Mouse (Mus musculus) midbrain, embryonic 14.5 days (tissue): ENCODE data around the gene Agmo. TPM values are rescaled to one million over a fixed set of nuclear protein-coding genes. Genes with fewer than 3 reads are reported as not detected.

ENCODE experiments used
- ATAC-seq: fragments of 200-750 bp; cut with Nextera tagmentation; 2 replicates; pipeline ENCODE4 v1.8.0; 2017; ENCODE audit warnings: moderate number of reproducible peaks, moderate library complexity; ENCODE audit not compliant: low FRiP score, low TSS enrichment
- DNase-seq: peaks from one replicate; pipeline ENCODE4 v3.0.0-alpha.2; 2015
- H3K27ac ChIP-seq: fragments of 300-500 bp; sonication (generic); replicated peaks from 2 replicates; pipeline ENCODE4 v1.5.1; 2014; ENCODE audit warnings: mild to moderate bottlenecking, low read depth, low read length, moderate library complexity
- H3K27me3 ChIP-seq: fragments of 300-500 bp; sonication (generic); 2 replicates; pipeline ENCODE4 v1.6.1; 2014; ENCODE audit warnings: low read length, control low read depth, mixed read lengths; ENCODE audit not compliant: control insufficient read depth, insufficient read depth
- H3K36me3 ChIP-seq: fragments of 300-500 bp; sonication (generic); 2 replicates; pipeline ENCODE4 v1.6.1; 2014; ENCODE audit warnings: low read length, control low read depth; ENCODE audit not compliant: control insufficient read depth, insufficient read depth
- H3K4me1 ChIP-seq: fragments of 300-500 bp; sonication (generic); 2 replicates; pipeline ENCODE4 v1.6.1; 2014; ENCODE audit warnings: mild to moderate bottlenecking, antibody characterized with exemption, low read length, control low read depth; ENCODE audit not compliant: control insufficient read depth, insufficient read depth
- H3K4me2 ChIP-seq: fragments of 300-500 bp; sonication (generic); 2 replicates; pipeline ENCODE4 v1.6.1; 2014; ENCODE audit warnings: mild to moderate bottlenecking, low read length, moderate library complexity
- H3K4me3 ChIP-seq: fragments of 300-500 bp; sonication (generic); replicated peaks from 2 replicates; pipeline ENCODE4 v1.5.1; 2014; ENCODE audit warnings: low read depth, low read length
- H3K9ac ChIP-seq: fragments of 300-500 bp; sonication (generic); replicated peaks from 2 replicates; pipeline ENCODE4 v1.6.1; 2014; ENCODE audit warnings: mild to moderate bottlenecking, low read length, moderate library complexity
- H3K9me3 ChIP-seq: fragments of 300-500 bp; sonication (generic); 2 replicates; pipeline ENCODE4 v1.6.1; 2016; ENCODE audit warnings: low read length, control low read depth, mixed read lengths; ENCODE audit not compliant: control insufficient read depth
- WGBS: fragments of 180-500 bp; shearing (Covaris S2); extraction: QIAGEN DNeasy Blood & Tissue Kit; methylation state at CpG from one replicate; pipeline ENCODE4 v1.1.7; 2014; 5-methylcytosine and 5-hydroxymethylcytosine counted together
- polyA plus RNA-seq: library from polyadenylated mRNA; unstranded; fragments of >200 nt; fragmentation: Nextera tagmentation; extraction: Ambion mirVana; gene quantifications from 2 replicates; pipeline ENCODE4 v1.2.1, GENCODE M21; 2014

Agmo gene
- polyA plus RNA-seq, 1 experiment from 2014 or later = 0.47 TPM

DNA sequence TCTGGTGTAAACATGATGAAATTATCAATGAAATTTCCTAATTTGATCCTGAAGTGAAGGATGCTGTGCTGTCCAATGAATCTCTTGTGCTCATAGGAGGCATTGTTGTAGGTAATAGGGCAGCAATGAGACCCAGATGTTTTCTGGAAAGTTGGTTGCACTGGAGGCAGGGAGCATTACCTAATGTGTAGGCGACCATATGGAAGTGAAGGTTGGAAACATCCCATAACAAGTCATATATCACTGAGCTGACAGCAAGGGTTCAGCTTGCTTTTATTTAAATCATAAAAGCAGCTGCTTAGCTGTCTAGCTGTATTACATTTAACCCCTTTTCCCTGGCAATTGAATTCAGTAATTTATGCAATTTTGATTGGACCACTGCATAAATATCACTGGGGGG, 299.6 kb downstream of the Agmo start:
- WGBS = 80% methylated on average over 1 of the region's 1 CpGs
- Histone ChIP-seq H3K36me3 (no peaks in the 10 kb centered on the region), H3K4me3 (no peak overlapping the region), H3K4me1 (no peaks in the 10 kb centered on the region), H3K27me3 (no peaks in the 10 kb centered on the region), H3K9ac (no peak overlapping the region), H3K9me3 (no peaks in the 10 kb centered on the region), H3K27ac (no peak overlapping the region), H3K4me2 (no peak overlapping the region)
- ATAC-seq (no peak; the same call in 1 of the 2 replicates), DNase-seq (no peak)

- ATAC-seq = no peak
These were observed 316.8 kb downstream of the Agmo start for GRCm38 (mm10) chr12:37558284-37558683.

GRCm38 (mm10) chr12:37565882-37566596, 324.6 kb downstream of the Agmo start:
- 83% methylated on average over 5 of the region's 5 CpGs for WGBS
- H3K9ac ChIP-seq = no peak overlapping the region
- H3K4me2 ChIP-seq = no peak overlapping the region
- no peaks in the 10 kb centered on the region for H3K36me3 ChIP-seq
- ATAC-seq (no peak), DNase-seq (no peak)
- no peaks in the 10 kb centered on the region for H3K4me1 ChIP-seq
- no peak overlapping the region for H3K27ac ChIP-seq
- H3K4me3 ChIP-seq = no peak overlapping the region
- no peaks in the 10 kb centered on the region for H3K27me3 ChIP-seq
- H3K9me3 ChIP-seq = no peaks in the 10 kb centered on the region

More at GRCm38 (mm10) chr12:37558284-37558683, 316.8 kb downstream of the Agmo start:
- no peak overlapping the region for H3K9ac ChIP-seq
- H3K4me3 ChIP-seq = no peak overlapping the region
- H3K4me1 ChIP-seq = no peaks in the 10 kb centered on the region
- no peak overlapping the region for H3K27ac ChIP-seq
- no peak for DNase-seq
- H3K9me3 ChIP-seq = no peaks in the 10 kb centered on the region
- no peaks in the 10 kb centered on the region for H3K27me3 ChIP-seq
- WGBS = 61% methylated on average over 1 of the region's 1 CpGs
- H3K4me2 ChIP-seq = no peak overlapping the region
- no peaks in the 10 kb centered on the region for H3K36me3 ChIP-seq

- no peak overlapping the region for H3K4me3 ChIP-seq
- WGBS = 79% methylated on average over 3 of the region's 3 CpGs
- no peaks in the 10 kb centered on the region for H3K4me1 ChIP-seq
- no peak overlapping the region for H3K9ac ChIP-seq
- DNase-seq (no peak), ATAC-seq (no peak)
- H3K9me3 ChIP-seq = no peaks in the 10 kb centered on the region
- no peaks in the 10 kb centered on the region for H3K27me3 ChIP-seq
- H3K36me3 ChIP-seq = no peaks in the 10 kb centered on the region
- H3K27ac ChIP-seq = no peak overlapping the region
- H3K4me2 ChIP-seq = no peak overlapping the region
These were observed 330.5 kb downstream of the Agmo start for GRCm38 (mm10) chr12:37571922-37572321.

DNA sequence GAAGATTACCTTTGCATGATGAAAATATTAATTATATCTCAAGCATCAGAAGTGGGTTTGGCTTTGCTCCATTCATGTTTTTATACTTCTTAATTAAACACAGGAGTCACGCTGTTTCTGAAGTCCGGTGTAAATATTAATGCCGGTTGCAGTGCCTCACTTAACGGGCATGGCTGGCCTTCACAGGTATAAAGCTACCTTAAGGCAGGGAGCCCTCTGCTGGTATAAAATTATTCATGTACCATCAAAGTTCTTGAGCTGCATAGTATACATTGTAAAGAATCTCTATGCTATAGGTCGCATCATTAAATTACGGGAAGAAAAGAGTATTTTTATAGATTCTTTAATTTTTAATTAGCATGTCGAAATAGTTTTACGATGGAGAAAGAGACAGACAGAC, 341.3 kb downstream of the Agmo start:
- no peaks in the 10 kb centered on the region for H3K4me1 ChIP-seq
- ATAC-seq (no peak; the same call in 1 of the 2 replicates), DNase-seq (peak; percentile 75)
- WGBS = 72% methylated on average over 8 of the region's 8 CpGs
- no peaks in the 10 kb centered on the region for H3K27me3 ChIP-seq
- H3K9ac ChIP-seq = no peak overlapping the region
- H3K27ac ChIP-seq = no peak overlapping the region
- no peak overlapping the region for H3K4me2 ChIP-seq
- H3K4me3 ChIP-seq = no peak overlapping the region
- H3K36me3 ChIP-seq = no peaks in the 10 kb centered on the region
- no peaks in the 10 kb centered on the region for H3K9me3 ChIP-seq

DNA sequence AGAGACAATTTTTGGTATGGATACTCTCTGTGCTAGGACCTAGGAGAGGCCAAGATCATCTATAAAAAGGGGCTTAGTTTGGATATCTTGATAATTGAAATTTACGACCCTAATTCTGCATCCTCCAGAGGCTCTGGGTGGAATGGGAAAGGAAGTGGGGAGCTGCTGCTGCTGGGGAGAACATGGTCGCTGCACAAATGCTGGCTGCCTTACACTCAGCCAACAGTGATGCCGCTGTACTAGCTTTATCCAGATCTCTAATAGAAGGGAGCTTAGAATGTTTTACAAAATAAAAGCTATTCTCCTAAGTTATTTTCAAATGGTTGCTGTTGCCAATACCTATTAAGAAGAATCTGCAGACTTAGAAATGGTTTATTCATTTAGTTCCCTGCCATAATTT, 351.4 kb downstream of the Agmo start:
- Histone ChIP-seq H3K4me1 (no peaks in the 10 kb centered on the region), H3K36me3 (no peaks in the 10 kb centered on the region), H3K4me3 (no peak overlapping the region), H3K27ac (no peak overlapping the region), H3K9me3 (no peaks in the 10 kb centered on the region), H3K4me2 (no peak overlapping the region), H3K27me3 (no peaks in the 10 kb centered on the region), H3K9ac (no peak overlapping the region)
- ATAC-seq = no peak
- no peak for DNase-seq
- WGBS = 75% methylated on average over 3 of the region's 3 CpGs

- no peak for DNase-seq
- no peak for ATAC-seq
- H3K36me3 ChIP-seq = no peaks in the 10 kb centered on the region
- no peaks in the 10 kb centered on the region for H3K27me3 ChIP-seq
- no peaks in the 10 kb centered on the region for H3K4me1 ChIP-seq
- no peaks in the 10 kb centered on the region for H3K9me3 ChIP-seq
- H3K9ac ChIP-seq = no peak overlapping the region
- H3K27ac ChIP-seq = no peak overlapping the region
- H3K4me3 ChIP-seq = no peak overlapping the region
- WGBS = 96% methylated on average over 4 of the region's 4 CpGs
- no peak overlapping the region for H3K4me2 ChIP-seq
These were observed 371.4 kb downstream of the Agmo start for GRCm38 (mm10) chr12:37612837-37613236.

- WGBS = 90% methylated on average over 2 of the region's 2 CpGs
- no peak overlapping the region for H3K27ac ChIP-seq
- H3K9me3 ChIP-seq = no peaks in the 10 kb centered on the region
- no peak for DNase-seq
- H3K4me3 ChIP-seq = no peak overlapping the region
- no peak overlapping the region for H3K4me2 ChIP-seq
- H3K4me1 ChIP-seq = no peaks in the 10 kb centered on the region
- no peak for ATAC-seq
- no peaks in the 10 kb centered on the region for H3K36me3 ChIP-seq
- no peaks in the 10 kb centered on the region for H3K27me3 ChIP-seq
- H3K9ac ChIP-seq = no peak overlapping the region
These were observed 373.3 kb downstream of the Agmo start for GRCm38 (mm10) chr12:37614769-37615168.

DNA sequence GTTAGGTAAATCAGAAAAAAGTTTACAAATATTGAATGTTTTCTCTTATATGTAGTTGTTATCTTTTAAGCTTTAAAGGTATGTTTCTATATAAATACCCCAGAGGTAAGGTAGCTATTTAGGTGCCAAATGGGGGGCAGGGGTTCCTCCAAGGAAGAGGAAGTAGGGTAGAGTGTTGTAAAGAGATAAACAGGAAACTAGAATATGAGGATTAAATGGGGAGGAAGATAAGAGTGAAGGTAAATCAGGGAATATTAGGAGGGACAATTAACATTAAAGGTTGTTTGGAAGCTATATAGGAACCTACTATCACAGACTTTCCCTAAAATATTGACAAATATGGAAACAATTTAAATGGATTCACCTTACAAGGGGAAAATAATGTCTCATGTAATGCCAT, 382.6 kb downstream of the Agmo start:
- H3K4me1 ChIP-seq = no peaks in the 10 kb centered on the region
- DNase-seq (no peak), ATAC-seq (no peak)
- H3K4me2 ChIP-seq = no peak overlapping the region
- H3K27me3 ChIP-seq = no peaks in the 10 kb centered on the region
- H3K9me3 ChIP-seq = no peaks in the 10 kb centered on the region
- H3K4me3 ChIP-seq = no peak overlapping the region
- no peak overlapping the region for H3K27ac ChIP-seq
- no peak overlapping the region for H3K9ac ChIP-seq
- H3K36me3 ChIP-seq = no peaks in the 10 kb centered on the region
